Mouse (Mus musculus) CH12.LX (cell line): Measurements from ENCODE around the gene Pik3r2. TPM values are rescaled to one million over a fixed set of nuclear protein-coding genes. Genes with fewer than 3 reads are reported as not detected.

Experiments used
- DNase-seq: peaks from one replicate; pipeline ENCODE4 v3.0.0-alpha.2; 2013; ENCODE audit errors: extremely low read depth
- H3K27ac ChIP-seq: 2 replicates; pipeline ENCODE4 v1.5.1; 2012; ENCODE audit warnings: low read depth, mild to moderate bottlenecking, control low read depth, moderate library complexity; ENCODE audit not compliant: insufficient read depth
- H3K27me3 ChIP-seq: replicated peaks from 2 replicates; pipeline ENCODE3; 2012; ENCODE audit warnings: inconsistent platforms
- H3K36me3 ChIP-seq, 2 experiments: replicated peaks in 1 of 2; 2 replicates each; pipeline versions ENCODE3 to v1.6.1; 2012; ENCODE audit warnings: inconsistent platforms in 1 of 2, low read length in 1 of 2, mild to moderate bottlenecking in 1 of 2, mixed read lengths in 1 of 2, moderate library complexity in 1 of 2; ENCODE audit not compliant: control insufficient read depth in 1 of 2, insufficient read depth in 1 of 2
- H3K4me1 ChIP-seq, 2 experiments: 2 replicates each; pipeline ENCODE4 v1.6.1; 2012; ENCODE audit warnings: inconsistent platforms in 1 of 2, moderate library complexity in 1 of 2; ENCODE audit not compliant: insufficient read depth in 2 of 2, control insufficient read depth in 1 of 2
- H3K4me2 ChIP-seq: 2 replicates; pipeline ENCODE4 v1.6.1; 2012; ENCODE audit warnings: low read depth, mild to moderate bottlenecking, control low read depth; ENCODE audit not compliant: poor library complexity, insufficient read depth, severe bottlenecking
- H3K4me3 ChIP-seq, 3 experiments: fragments of 150-350 bp in 1 of 3; sonication (generic) in 1 of 3; replicated peaks in 1 of 3; 2 replicates each; pipeline versions ENCODE3 to v1.5.1; 2011 to 2012; ENCODE audit warnings: low read depth in 2 of 3, low read length in 2 of 3, mild to moderate bottlenecking in 2 of 3, moderate library complexity in 2 of 3, control low read depth in 1 of 3, improper control_type of control experiment in 1 of 3, inconsistent platforms in 1 of 3, mixed read lengths in 1 of 3; ENCODE audit not compliant: poor library complexity in 1 of 3
- H3K79me2 ChIP-seq: replicated peaks from 2 replicates; pipeline ENCODE4 v1.6.1; 2012; ENCODE audit warnings: mild to moderate bottlenecking, moderate library complexity; ENCODE audit not compliant: control insufficient read depth, poor library complexity, insufficient read depth, severe bottlenecking; ENCODE audit errors: extremely low read depth
- H3K9ac ChIP-seq: 2 replicates; pipeline ENCODE4 v1.6.1; 2012; ENCODE audit warnings: low read depth, mild to moderate bottlenecking, control low read depth, moderate library complexity; ENCODE audit not compliant: insufficient read depth
- H3K9me3 ChIP-seq: replicated peaks from 2 replicates; pipeline ENCODE3; 2012; ENCODE audit warnings: low read length, inconsistent platforms, mixed read lengths
- BHLHE40 ChIP-seq: IDR thresholded peaks from 2 replicates; pipeline ENCODE4 v1.6.1; 2011; ENCODE audit warnings: mild to moderate bottlenecking, low read depth, low read length, improper control_type of control experiment
- CHD2 ChIP-seq: IDR thresholded peaks from 2 replicates; pipeline ENCODE4 v1.6.1; 2011; ENCODE audit warnings: low read length, improper control_type of control experiment
- CTCF ChIP-seq, 2 experiments: IDR thresholded peaks in 1 of 2; conservative IDR thresholded peaks in 1 of 2; 2 replicates each; pipeline ENCODE4 v1.5.1; 2011 to 2012; ENCODE audit warnings: low read depth in 2 of 2, low read length in 2 of 2, improper control_type of control experiment in 1 of 2, inconsistent platforms in 1 of 2, mild to moderate bottlenecking in 1 of 2, moderate library complexity in 1 of 2
- ELF1 ChIP-seq: IDR thresholded peaks from 2 replicates; pipeline ENCODE4 v1.6.1; 2014; ENCODE audit warnings: low read depth, mild to moderate bottlenecking, inconsistent platforms, low read length, improper control_type of control experiment
- EP300 ChIP-seq: IDR thresholded peaks from 2 replicates; pipeline ENCODE4 v1.6.1; 2011; ENCODE audit warnings: low read length, improper control_type of control experiment
- ETS1 ChIP-seq: conservative IDR thresholded peaks from 2 replicates; pipeline ENCODE4 v1.6.1; 2012; ENCODE audit warnings: low read depth, mild to moderate bottlenecking, inconsistent platforms, low read length, improper control_type of control experiment, moderate library complexity
- GABPA ChIP-seq: IDR thresholded peaks from 2 replicates; pipeline ENCODE4 v1.6.1; 2012; ENCODE audit warnings: low read depth, low read length, improper control_type of control experiment, inconsistent platforms; ENCODE audit not compliant: insufficient replicate concordance
- HCFC1 ChIP-seq: IDR thresholded peaks from 2 replicates; pipeline ENCODE4 v1.6.1; 2012; ENCODE audit warnings: low read depth, mild to moderate bottlenecking, inconsistent platforms, low read length, improper control_type of control experiment
- IRF4 ChIP-seq: IDR thresholded peaks from 2 replicates; pipeline ENCODE4 v1.6.1; 2014; ENCODE audit warnings: low read depth, mild to moderate bottlenecking, inconsistent platforms, low read length, improper control_type of control experiment
- JUN ChIP-seq: IDR thresholded peaks from 2 replicates; pipeline ENCODE4 v1.6.1; 2011; ENCODE audit warnings: low read depth, mild to moderate bottlenecking, low read length, improper control_type of control experiment, moderate library complexity; ENCODE audit not compliant: insufficient read depth
- KAT2A ChIP-seq: IDR thresholded peaks from 2 replicates; pipeline ENCODE4 v1.6.1; 2012; ENCODE audit warnings: low read length, improper control_type of control experiment, inconsistent platforms; ENCODE audit not compliant: insufficient replicate concordance
- MAFK ChIP-seq: IDR thresholded peaks from 2 replicates; pipeline ENCODE4 v1.6.1; 2011; ENCODE audit warnings: low read length, improper control_type of control experiment; ENCODE audit not compliant: insufficient replicate concordance
- MAX ChIP-seq: IDR thresholded peaks from 2 replicates; pipeline ENCODE4 v1.6.1; 2011; ENCODE audit warnings: low read length, improper control_type of control experiment
- MEF2A ChIP-seq: IDR thresholded peaks from 2 replicates; pipeline ENCODE4 v1.6.1; 2014; ENCODE audit warnings: low read depth, mild to moderate bottlenecking, inconsistent platforms, low read length, improper control_type of control experiment, borderline replicate concordance
- MXI1 ChIP-seq: IDR thresholded peaks from 2 replicates; pipeline ENCODE4 v1.6.1; 2011; ENCODE audit warnings: mild to moderate bottlenecking, low read depth, low read length, improper control_type of control experiment
- MYC ChIP-seq: IDR thresholded peaks from 2 replicates; pipeline ENCODE4 v1.6.1; 2011; ENCODE audit warnings: low read depth, mild to moderate bottlenecking, improper control_type of control experiment, low read length
- NRF1 ChIP-seq: IDR thresholded peaks from 2 replicates; pipeline ENCODE4 v1.6.1; 2014; ENCODE audit warnings: low read depth, mild to moderate bottlenecking, inconsistent platforms, low read length, improper control_type of control experiment, moderate library complexity
- PAX5 ChIP-seq: IDR thresholded peaks from 2 replicates; pipeline ENCODE4 v1.6.1; 2012; ENCODE audit warnings: low read length, inconsistent platforms, mixed read lengths
- POLR2A ChIP-seq: IDR thresholded peaks from 2 replicates; pipeline ENCODE4 v1.6.1; 2011; ENCODE audit warnings: low read depth, mild to moderate bottlenecking, improper control_type of control experiment, low read length
- POLR2AphosphoS2 ChIP-seq: IDR thresholded peaks from 2 replicates; pipeline ENCODE4 v1.6.1; 2011; ENCODE audit warnings: low read depth, low read length, improper control_type of control experiment
- RAD21 ChIP-seq: IDR thresholded peaks from 2 replicates; pipeline ENCODE4 v1.6.1; 2011; ENCODE audit warnings: low read depth, mild to moderate bottlenecking, low read length, improper control_type of control experiment, moderate library complexity
- SMC3 ChIP-seq: IDR thresholded peaks from 2 replicates; pipeline ENCODE4 v1.6.1; 2011; ENCODE audit warnings: low read depth, low read length, improper control_type of control experiment
- TBP ChIP-seq: conservative IDR thresholded peaks from 2 replicates; pipeline ENCODE4 v1.6.1; 2011; ENCODE audit warnings: low read depth, low read length, improper control_type of control experiment
- TCF12 ChIP-seq: IDR thresholded peaks from 2 replicates; pipeline ENCODE4 v1.6.1; 2014; ENCODE audit warnings: low read depth, mild to moderate bottlenecking, inconsistent platforms, low read length, improper control_type of control experiment
- UBTF ChIP-seq: IDR thresholded peaks from 2 replicates; pipeline ENCODE4 v1.6.1; 2012; ENCODE audit warnings: low read depth, mild to moderate bottlenecking, inconsistent platforms, low read length, improper control_type of control experiment, moderate library complexity
- USF2 ChIP-seq: conservative IDR thresholded peaks from 2 replicates; pipeline ENCODE4 v1.6.1; 2011; ENCODE audit warnings: low read depth, low read length, improper control_type of control experiment
- ZC3H11A ChIP-seq: IDR thresholded peaks from 2 replicates; pipeline ENCODE4 v1.6.1; 2012; ENCODE audit warnings: low read depth, mild to moderate bottlenecking, inconsistent platforms, low read length, improper control_type of control experiment
- ZKSCAN1 ChIP-seq: IDR thresholded peaks from 2 replicates; pipeline ENCODE4 v1.6.1; 2012; ENCODE audit warnings: low read depth, inconsistent platforms, low read length, improper control_type of control experiment, borderline replicate concordance
- ZMIZ1 ChIP-seq: IDR thresholded peaks from 2 replicates; pipeline ENCODE4 v1.6.1; 2012; ENCODE audit warnings: low read depth, mild to moderate bottlenecking, inconsistent platforms, low read length, improper control_type of control experiment
- ZNF384 ChIP-seq: IDR thresholded peaks from 2 replicates; pipeline ENCODE4 v1.6.1; 2012; ENCODE audit warnings: low read depth, low read length, improper control_type of control experiment, inconsistent platforms
- dilution Hi-C: fragments of 300-500 bp; cut with MboI; formaldehyde crosslinking; loops from 2 replicates; pipeline ENCODE4 v1.14.3; 2020; ENCODE audit warnings: low sequenced_read_pairs; ENCODE audit not compliant: extremely low pct_unique_long_range_greater_than_20kb, extremely low pct_ligation_motif_present
- in situ Hi-C: fragments of 300-500 bp; cut with MboI; formaldehyde crosslinking; loops from 3 replicates; pipeline ENCODE4 v1.14.3; 2019; ENCODE audit warnings: low sequenced_read_pairs, low pct_ligation_motif_present, low pct_unique_long_range_greater_than_20kb, mixed read lengths
- polyA plus RNA-seq: library from polyadenylated mRNA; unstranded; fragments of >175 nt; gene quantifications from 2 replicates; pipeline ENCODE4 v1.2.1, GENCODE M21; 2012; ENCODE audit warnings: low read depth; ENCODE audit not compliant: insufficient read length
- total RNA-seq, 2 experiments: library from RNA; depleted of rRNA; stranded (reverse); fragments of 300-350 nt in 1 of 2; fragments of >200 nt in 1 of 2; gene quantifications; 2 replicates each; pipeline ENCODE4 v1.2.3; 2012 to 2014

Gene Pik3r2
- total and polyA plus RNA-seq, 3 experiments, result 13.8 to 45.9 (median 25.8) TPM

DNA sequence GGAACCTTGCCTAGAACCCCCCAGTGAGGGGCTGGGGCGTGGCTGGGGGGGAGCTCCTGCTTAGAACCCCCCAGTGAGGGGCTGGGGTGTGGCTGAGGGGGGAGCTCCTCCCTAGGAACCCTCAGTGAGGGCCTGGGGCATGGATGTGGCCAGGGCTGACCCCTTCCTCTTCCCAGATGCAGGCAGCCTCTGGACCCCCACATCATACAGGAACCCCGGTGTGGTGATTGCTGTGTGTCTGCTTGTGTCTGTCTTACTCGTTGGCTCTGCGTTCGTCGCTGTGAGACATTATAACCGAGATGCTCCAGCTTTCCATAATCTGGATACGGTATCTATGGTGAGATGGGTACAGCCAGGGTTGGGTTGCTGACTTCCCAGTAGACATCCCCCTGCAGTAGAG is 54.9 kb downstream of the Pik3r2 start:
- H3K27ac ChIP-seq, result no peak overlapping the region
- no peak overlapping the region for H3K9ac ChIP-seq
- H3K79me2 ChIP-seq, result no peaks in the 10 kb centered on the region
- no peak overlapping the region for H3K4me2 ChIP-seq
- dilution Hi-C loops (no loop called here), in situ Hi-C loops (no loop called here)
- H3K9me3 ChIP-seq, result no peaks in the 10 kb centered on the region
- no peak overlapping the region for H3K4me3 ChIP-seq
- peaks cover 12% of the 10 kb centered on the region for H3K27me3 ChIP-seq
- peaks cover 6 to 33% of the 10 kb centered on the region in 2 experiments for H3K4me1 ChIP-seq
- H3K36me3 ChIP-seq, result no peaks in the 10 kb centered on the region
- TF ChIP-seq ELF1, result no peak
- TF ChIP-seq MAFK, result no peak
- no peak for TF ChIP-seq UBTF
- no peak for TF ChIP-seq HCFC1
- TF ChIP-seq MEF2A, result no peak
- TF ChIP-seq TCF12, result no peak
- no peak for TF ChIP-seq NRF1
- TF ChIP-seq GABPA, result no peak
- TF ChIP-seq MXI1, result no peak
- TF ChIP-seq RAD21, result no peak
- no peak for TF ChIP-seq POLR2A
- TF ChIP-seq IRF4, result no peak
- no peak for TF ChIP-seq JUN
- no peak for TF ChIP-seq MYC
- TF ChIP-seq TBP, result no peak
- TF ChIP-seq ETS1, result no peak
- TF ChIP-seq POLR2AphosphoS2, result no peak
- TF ChIP-seq PAX5, result no peak
- no peak for DNase-seq

DNA sequence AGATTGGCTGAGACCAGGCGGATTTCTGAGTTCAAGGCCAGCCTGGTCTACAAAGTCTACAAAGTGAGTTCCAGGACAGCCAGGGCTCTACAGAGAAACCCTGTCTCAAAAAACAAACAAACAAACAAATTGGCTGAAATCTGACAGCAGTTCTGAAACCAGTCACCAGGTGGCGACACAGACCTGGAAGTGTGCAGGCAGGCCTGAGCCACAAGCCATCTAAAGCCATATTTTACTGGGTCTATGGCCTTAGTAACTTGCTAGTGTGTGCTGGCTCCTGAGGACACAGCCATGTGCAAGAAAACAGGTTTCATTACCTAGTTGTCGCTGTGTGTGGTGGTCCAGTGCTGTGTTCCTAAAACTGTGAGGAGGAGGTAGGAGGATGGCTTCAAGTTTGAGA is 55.8 kb downstream of the Pik3r2 start:
- no peaks in the 10 kb centered on the region for H3K9me3 ChIP-seq
- no peaks in the 10 kb centered on the region for H3K36me3 ChIP-seq
- no peak overlapping the region for H3K4me2 ChIP-seq
- TF ChIP-seq KAT2A, result no peak
- no peak for TF ChIP-seq TBP
- TF ChIP-seq ZMIZ1, result no peak
- TF ChIP-seq USF2, result no peak
- no peak for TF ChIP-seq POLR2AphosphoS2
- TF ChIP-seq ZKSCAN1, result no peak
- no peak for TF ChIP-seq CHD2
- peak; percentile 99 for TF ChIP-seq SMC3
- no peak for TF ChIP-seq UBTF
- TF ChIP-seq CTCF (conservative IDR thresholded peaks at IDR 0.05 in 1 of 2, IDR thresholded peaks at IDR 0.05 in 1 of 2; ENCODE audit: low read depth in 2 of 2, low read length in 2 of 2), result peak; percentile 77 to 95
- peak; percentile 95 for TF ChIP-seq RAD21
- TF ChIP-seq MAX, result peak; percentile 39; the same call in 1 of the 2 replicates
- 0 out of 2 replicates have a peak, but pooled peaks have one; percentile 25 for TF ChIP-seq BHLHE40
- peak; percentile 69; the same call in 1 of the 2 replicates for TF ChIP-seq MYC
- no peak for TF ChIP-seq MXI1
- TF ChIP-seq EP300, result no peak
- TF ChIP-seq ZNF384, result no peak
- peak; percentile 96 for TF ChIP-seq ZC3H11A
- in situ Hi-C loops, result no loop called here
- H3K4me1 ChIP-seq, result peaks cover 6 to 33% of the 10 kb centered on the region in 2 experiments
- H3K79me2 ChIP-seq, result no peaks in the 10 kb centered on the region
- H3K4me3 ChIP-seq, result no peak overlapping the region
- H3K27me3 ChIP-seq, result peaks cover 13% of the 10 kb centered on the region
- dilution Hi-C loops, result no loop called here
- peak; percentile 73 for DNase-seq
- no peak overlapping the region for H3K9ac ChIP-seq
- H3K27ac ChIP-seq, result no peak overlapping the region
